Mouse (Mus musculus) spleen, adult 2 months (tissue): ENCODE measurements at regions not wholly inside any gene's neighbourhood (a gene's known extent, or its start where the extent isn't known, plus 50 kb on each side); places are given as distances from the start of the nearest gene placed in this dataset.

Source experiments
- DNase-seq, 2 experiments: peaks; one replicate each; pipeline versions ENCODE4 v3.0.0 to v3.0.0-alpha.2; 2012 to 2021; ENCODE audit warnings: low spot score in 2 of 2, low read depth in 1 of 2
- H3K27ac ChIP-seq: fragments of 200-500 bp; 2 replicates; pipeline ENCODE4 v1.5.1; 2012; ENCODE audit warnings: low read length, inconsistent platforms; ENCODE audit not compliant: insufficient read depth
- H3K27me3 ChIP-seq: fragments of 200-500 bp; 2 replicates; pipeline ENCODE4 v1.6.1; 2012; ENCODE audit warnings: mild to moderate bottlenecking, moderate library complexity, low read length, inconsistent platforms; ENCODE audit not compliant: control insufficient read depth, insufficient read depth
- H3K36me3 ChIP-seq: fragments of 200-500 bp; 2 replicates; pipeline ENCODE4 v1.6.1; 2012; ENCODE audit warnings: mild to moderate bottlenecking, low read length, inconsistent platforms; ENCODE audit not compliant: control insufficient read depth, insufficient read depth
- H3K4me1 ChIP-seq: fragments of 200-500 bp; 2 replicates; pipeline ENCODE4 v1.6.1; 2011; ENCODE audit warnings: inconsistent platforms; ENCODE audit not compliant: control insufficient read depth, insufficient read depth, insufficient read length
- H3K4me3 ChIP-seq: fragments of 200-500 bp; 2 replicates; pipeline ENCODE4 v1.5.1; 2011; ENCODE audit warnings: mild to moderate bottlenecking, inconsistent platforms; ENCODE audit not compliant: insufficient read depth, insufficient read length; ENCODE audit errors: extremely low read depth
- CTCF ChIP-seq: fragments of 200-500 bp; IDR thresholded peaks from 2 replicates; pipeline ENCODE4 v1.5.1; 2011; ENCODE audit warnings: mild to moderate bottlenecking, inconsistent platforms; ENCODE audit not compliant: insufficient read depth, insufficient read length, insufficient replicate concordance; ENCODE audit errors: extremely low read depth
- POLR2A ChIP-seq: fragments of 200-500 bp; IDR thresholded peaks from 2 replicates; pipeline ENCODE4 v1.6.1; 2011; ENCODE audit warnings: low read depth, low read length, inconsistent platforms
- WGBS: fragments of 180-500 bp; shearing (Covaris S2); methylation state at CpG from one replicate; pipeline ENCODE4 v1.1.7; 2018; 5-methylcytosine and 5-hydroxymethylcytosine counted together

- no peaks in the 10 kb centered on the region for H3K4me1 ChIP-seq
- no peak for DNase-seq
- no peaks in the 10 kb centered on the region for H3K36me3 ChIP-seq
- TF ChIP-seq POLR2A, result no peak
- no peak for TF ChIP-seq CTCF
- H3K27me3 ChIP-seq, result no peaks in the 10 kb centered on the region
- H3K4me3 ChIP-seq, result no peak overlapping the region
- no peak overlapping the region for H3K27ac ChIP-seq
- 73% methylated on average over 3 of the region's 3 CpGs for WGBS
These were observed 264.7 kb upstream of the 9630041A04Rik start for GRCm38 (mm10) chr9:101596898-101597297.

- no peak for DNase-seq
- H3K27me3 ChIP-seq, result no peaks in the 10 kb centered on the region
- no peak overlapping the region for H3K4me3 ChIP-seq
- H3K27ac ChIP-seq, result no peak overlapping the region
- 86% methylated on average over 14 of the region's 14 CpGs for WGBS
- TF ChIP-seq POLR2A (no peak), CTCF (no peak)
- no peaks in the 10 kb centered on the region for H3K36me3 ChIP-seq
- no peaks in the 10 kb centered on the region for H3K4me1 ChIP-seq
These were observed 266.5 kb upstream of the 9630041A04Rik start for GRCm38 (mm10) chr9:101595101-101595650.

DNA sequence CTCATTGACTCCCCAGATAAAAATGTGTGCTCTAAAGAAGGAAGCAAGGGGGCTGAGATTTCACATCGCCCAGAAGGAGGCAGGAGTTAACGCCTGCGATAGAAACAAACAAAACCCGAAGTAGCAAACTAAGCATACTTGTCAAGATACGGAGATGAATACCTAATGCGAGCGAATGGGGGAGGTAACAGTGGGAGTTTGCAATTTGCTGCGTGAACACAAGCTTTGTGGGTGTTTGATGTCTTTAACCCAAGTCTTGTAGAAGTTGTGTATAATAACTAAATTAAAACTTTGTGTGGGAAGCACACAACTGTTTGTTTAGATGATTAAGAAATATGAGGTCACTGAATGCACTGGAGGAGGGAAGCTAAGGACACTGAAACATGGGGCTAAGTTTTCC, 269.0 kb upstream of the 9630041A04Rik start:
- WGBS, result 86% methylated on average over 8 of the region's 8 CpGs
- H3K4me3 ChIP-seq, result no peak overlapping the region
- H3K4me1 ChIP-seq, result no peaks in the 10 kb centered on the region
- TF ChIP-seq CTCF, result no peak
- no peak for TF ChIP-seq POLR2A
- no peak overlapping the region for H3K27ac ChIP-seq
- DNase-seq, result no peak
- H3K36me3 ChIP-seq, result no peaks in the 10 kb centered on the region
- H3K27me3 ChIP-seq, result no peaks in the 10 kb centered on the region

DNA sequence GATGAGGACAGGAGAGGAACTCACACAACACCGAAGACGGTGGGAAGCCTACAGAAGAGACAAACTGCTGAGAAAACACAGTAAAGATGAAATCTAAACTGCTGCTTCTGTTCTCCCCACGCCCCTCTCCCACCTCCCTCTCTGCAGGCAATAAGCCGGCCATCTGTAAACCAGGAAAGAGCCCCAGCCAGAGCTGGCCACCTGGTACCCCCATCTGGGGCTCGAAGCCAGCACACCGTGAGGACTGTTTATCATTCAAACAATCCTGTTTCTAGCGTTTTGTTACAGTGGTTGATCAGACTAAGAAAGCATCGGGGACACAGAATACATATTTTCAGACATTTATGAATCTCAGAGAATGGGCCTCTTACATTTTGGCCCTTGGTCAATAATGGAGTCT, 270.0 kb upstream of the 9630041A04Rik start:
- TF ChIP-seq CTCF, result no peak
- no peak for TF ChIP-seq POLR2A
- H3K36me3 ChIP-seq, result no peaks in the 10 kb centered on the region
- no peak for DNase-seq
- H3K27ac ChIP-seq, result no peak overlapping the region
- H3K4me1 ChIP-seq, result no peaks in the 10 kb centered on the region
- 80% methylated on average over 8 of the region's 8 CpGs for WGBS
- H3K4me3 ChIP-seq, result no peak overlapping the region
- no peaks in the 10 kb centered on the region for H3K27me3 ChIP-seq

- no peak for DNase-seq
- no peaks in the 10 kb centered on the region for H3K36me3 ChIP-seq
- no peaks in the 10 kb centered on the region for H3K4me1 ChIP-seq
- TF ChIP-seq CTCF, result no peak
- TF ChIP-seq POLR2A, result no peak
- 85% methylated on average over 3 of the region's 3 CpGs for WGBS
- H3K4me3 ChIP-seq, result no peak overlapping the region
- no peak overlapping the region for H3K27ac ChIP-seq
- no peaks in the 10 kb centered on the region for H3K27me3 ChIP-seq
These were observed 271.3 kb upstream of the 9630041A04Rik start for GRCm38 (mm10) chr9:101590310-101590709.

GRCm38 (mm10) chr9:101581064-101581463, 280.6 kb upstream of the 9630041A04Rik start:
- WGBS, result 86% methylated on average over 4 of the region's 4 CpGs
- Histone ChIP-seq H3K27ac (no peak overlapping the region), H3K27me3 (no peaks in the 10 kb centered on the region), H3K4me1 (no peaks in the 10 kb centered on the region), H3K36me3 (no peaks in the 10 kb centered on the region), H3K4me3 (no peak overlapping the region)
- TF ChIP-seq CTCF (no peak), POLR2A (no peak)
- no peak for DNase-seq

DNA sequence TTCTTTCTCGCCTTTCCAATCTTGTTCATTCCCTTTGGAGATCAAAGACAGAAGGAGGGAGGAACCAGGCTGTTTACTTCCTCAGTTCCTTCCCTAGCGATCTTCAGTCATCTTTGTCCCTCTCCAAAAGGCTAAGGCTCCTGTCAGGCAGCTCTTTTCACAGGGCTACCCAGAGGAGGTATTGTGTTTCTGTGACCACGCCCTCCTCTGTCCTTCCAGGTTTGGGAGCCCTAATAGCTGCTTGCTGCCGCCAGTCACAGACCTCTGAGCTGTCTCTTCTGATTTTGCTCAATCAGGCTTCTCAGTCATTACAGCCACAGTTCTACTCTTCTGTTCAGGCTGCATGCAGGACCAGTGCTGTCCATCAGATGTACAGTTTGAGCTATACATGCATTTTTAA, 290.9 kb upstream of the 9630041A04Rik start:
- no peak overlapping the region for H3K4me3 ChIP-seq
- H3K27me3 ChIP-seq, result no peaks in the 10 kb centered on the region
- H3K36me3 ChIP-seq, result no peaks in the 10 kb centered on the region
- TF ChIP-seq CTCF (no peak), POLR2A (no peak)
- no peak overlapping the region for H3K27ac ChIP-seq
- WGBS, result 24% methylated on average over 4 of the region's 4 CpGs
- H3K4me1 ChIP-seq, result no peaks in the 10 kb centered on the region
- DNase-seq, result no peak
